Mouse (Mus musculus): ENCODE measurements around the gene Dusp7.

DNA sequence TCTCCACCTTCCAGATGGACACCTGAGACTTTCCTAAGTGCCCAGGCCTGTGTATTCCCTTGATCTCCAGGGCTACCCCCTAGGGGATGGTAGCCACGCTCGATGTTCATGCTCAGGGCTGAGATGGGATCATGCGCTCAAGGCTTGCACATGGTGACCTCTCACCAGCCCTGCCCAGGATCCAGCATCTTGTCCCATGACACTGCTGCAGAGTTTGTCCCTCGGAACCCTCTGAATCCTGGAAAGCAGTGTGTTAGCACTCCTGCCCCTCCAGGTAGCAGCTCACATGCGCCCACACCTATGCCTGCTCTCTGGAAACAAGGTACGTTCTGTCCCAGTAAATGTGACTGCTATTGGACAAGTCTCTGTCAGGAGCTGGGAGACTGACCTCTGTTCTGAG is 13.6 kb upstream of the Dusp7 start:
- TF ChIP-seq CTCF (IDR thresholded peaks at IDR 0.05; ENCODE audit: low read depth, low read length) (no peak), POLR2A (IDR thresholded peaks at IDR 0.05; ENCODE audit: borderline replicate concordance, low read depth, low read length) (no peak)
